Mouse (Mus musculus) lung, embryonic 14.5 days (tissue): ENCODE results near the gene AC124108.1. TPM values are rescaled to one million over a fixed set of nuclear protein-coding genes. Genes with fewer than 3 reads are reported as not detected.

Experiments
- ATAC-seq: fragments of 200-750 bp; cut with Nextera tagmentation; 2 replicates; pipeline ENCODE4 v1.8.0; 2017; ENCODE audit warnings: mild to moderate bottlenecking, moderate TSS enrichment, moderate library complexity; ENCODE audit not compliant: insufficient read depth
- DNase-seq: peaks from one replicate; pipeline ENCODE4 v3.0.0-alpha.2; 2015
- H3K27ac ChIP-seq: fragments of 300-500 bp; sonication (generic); 2 replicates; pipeline ENCODE4 v1.5.1; 2014; ENCODE audit warnings: low read depth, mild to moderate bottlenecking, moderate library complexity
- H3K27me3 ChIP-seq: fragments of 300-500 bp; sonication (generic); 2 replicates; pipeline ENCODE4 v1.6.1; 2014; ENCODE audit warnings: low read length, control low read depth; ENCODE audit not compliant: insufficient read depth
- H3K36me3 ChIP-seq: fragments of 300-500 bp; sonication (generic); 2 replicates; pipeline ENCODE4 v1.6.1; 2014; ENCODE audit warnings: control low read depth; ENCODE audit not compliant: insufficient read depth
- H3K4me1 ChIP-seq: fragments of 300-500 bp; sonication (generic); 2 replicates; pipeline ENCODE4 v1.6.1; 2014; ENCODE audit warnings: antibody characterized with exemption, control low read depth; ENCODE audit not compliant: insufficient read depth
- H3K4me2 ChIP-seq: fragments of 300-500 bp; sonication (generic); 2 replicates; pipeline ENCODE4 v1.6.1; 2014; ENCODE audit warnings: mild to moderate bottlenecking
- H3K4me3 ChIP-seq: fragments of 300-500 bp; sonication (generic); 2 replicates; pipeline ENCODE4 v1.5.1; 2014; ENCODE audit warnings: low read depth, low read length
- H3K9ac ChIP-seq: fragments of 300-500 bp; sonication (generic); 2 replicates; pipeline ENCODE4 v1.6.1; 2014
- H3K9me3 ChIP-seq: fragments of 300-500 bp; sonication (generic); 2 replicates; pipeline ENCODE4 v1.6.1; 2016; ENCODE audit warnings: low read depth, low read length, control low read depth
- CTCF ChIP-seq: IDR thresholded peaks from 2 replicates; pipeline ENCODE4 v1.5.1; 2016; ENCODE audit warnings: antibody characterized with exemption, low read depth
- WGBS: fragments of 180-500 bp; shearing (Covaris S2); extraction: QIAGEN DNeasy Blood & Tissue Kit; methylation state at CpG from one replicate; pipeline ENCODE4 v1.1.7; 2014; 5-methylcytosine and 5-hydroxymethylcytosine counted together
- polyA plus RNA-seq: library from polyadenylated mRNA; unstranded; fragments of >200 nt; fragmentation: Nextera tagmentation; extraction: Ambion mirVana; gene quantifications from 2 replicates; pipeline ENCODE4 v1.2.1, GENCODE M21; 2014

The AC124108.1 gene
- polyA plus RNA-seq, 1 experiment from 2014 or later = 1.0 TPM

- Histone ChIP-seq H3K27me3 (peaks cover 31% of the 10 kb centered on the region), H3K36me3 (no peaks in the 10 kb centered on the region), H3K4me3 (no peak overlapping the region), H3K4me2 (no peak overlapping the region), H3K9me3 (no peaks in the 10 kb centered on the region), H3K27ac (peak overlapping the region; percentile 93), H3K9ac (no peak overlapping the region), H3K4me1 (peaks cover 4% of the 10 kb centered on the region; the same call in 1 of the 2 replicates)
- WGBS = 37% methylated on average over 5 of the region's 5 CpGs
- TF ChIP-seq CTCF = no peak
- DNase-seq (no peak), ATAC-seq (no peak)
These were observed 4.4 kb downstream of the AC124108.1 start for GRCm38 (mm10) chr1:132195681-132196080.

GRCm38 (mm10) chr1:132196337-132196736, 5.1 kb downstream of the AC124108.1 start:
- H3K27me3 ChIP-seq = peaks cover 24% of the 10 kb centered on the region
- no peaks in the 10 kb centered on the region for H3K36me3 ChIP-seq
- H3K4me2 ChIP-seq = no peak overlapping the region
- H3K9ac ChIP-seq = no peak overlapping the region
- H3K4me1 ChIP-seq = peaks cover 4% of the 10 kb centered on the region; the same call in 1 of the 2 replicates
- ATAC-seq (peak; percentile 32), DNase-seq (peak; percentile 59)
- WGBS = 26% methylated on average over 7 of the region's 7 CpGs
- H3K27ac ChIP-seq = peak overlapping the region; percentile 93
- no peak for TF ChIP-seq CTCF
- no peak overlapping the region for H3K4me3 ChIP-seq
- H3K9me3 ChIP-seq = no peaks in the 10 kb centered on the region

- no peak for DNase-seq
- Histone ChIP-seq H3K4me2 (no peak overlapping the region), H3K4me3 (no peak overlapping the region), H3K9me3 (no peaks in the 10 kb centered on the region), H3K27me3 (peaks cover 11% of the 10 kb centered on the region), H3K27ac (0 out of 2 replicates have a peak overlapping the region, but pooled peaks have one; percentile 86), H3K9ac (no peak overlapping the region; the same call in 1 of the 2 replicates), H3K4me1 (peaks cover 4% of the 10 kb centered on the region; the same call in 1 of the 2 replicates), H3K36me3 (no peaks in the 10 kb centered on the region)
- no peak for ATAC-seq
- 13% methylated on average over 9 of the region's 9 CpGs for WGBS
- TF ChIP-seq CTCF = no peak
These were observed 6.4 kb downstream of the AC124108.1 start for GRCm38 (mm10) chr1:132197666-132198065.

- peaks cover 4% of the 10 kb centered on the region; the same call in 1 of the 2 replicates for H3K4me1 ChIP-seq
- no peak for DNase-seq
- H3K36me3 ChIP-seq = no peaks in the 10 kb centered on the region
- no peak overlapping the region for H3K4me3 ChIP-seq
- no peaks in the 10 kb centered on the region for H3K9me3 ChIP-seq
- peaks cover 4% of the 10 kb centered on the region; the same call in 1 of the 2 replicates for H3K27me3 ChIP-seq
- no peak overlapping the region for H3K4me2 ChIP-seq
- TF ChIP-seq CTCF = no peak
- H3K9ac ChIP-seq = no peak overlapping the region
- no peak overlapping the region for H3K27ac ChIP-seq
- ATAC-seq = no peak
- 84% methylated on average over 16 of the region's 16 CpGs for WGBS
These were observed 7.3 kb downstream of the AC124108.1 start for GRCm38 (mm10) chr1:132198401-132199071.

GRCm38 (mm10) chr1:132199244-132199643, 8.0 kb downstream of the AC124108.1 start:
- no peak overlapping the region for H3K27ac ChIP-seq
- H3K36me3 ChIP-seq = no peaks in the 10 kb centered on the region
- ATAC-seq (no peak), DNase-seq (no peak)
- no peak overlapping the region for H3K4me2 ChIP-seq
- H3K27me3 ChIP-seq = no peaks in the 10 kb centered on the region; the same call in 1 of the 2 replicates
- H3K4me1 ChIP-seq = peaks cover 4% of the 10 kb centered on the region; the same call in 1 of the 2 replicates
- 80% methylated on average over 6 of the region's 6 CpGs for WGBS
- H3K9ac ChIP-seq = no peak overlapping the region
- H3K4me3 ChIP-seq = no peak overlapping the region
- H3K9me3 ChIP-seq = no peaks in the 10 kb centered on the region
- TF ChIP-seq CTCF = no peak

- ATAC-seq (no peak), DNase-seq (no peak)
- H3K4me1 ChIP-seq = peaks cover 4% of the 10 kb centered on the region; the same call in 1 of the 2 replicates
- H3K9ac ChIP-seq = no peak overlapping the region
- no peaks in the 10 kb centered on the region for H3K36me3 ChIP-seq
- peak overlapping the region; percentile 51 for H3K27ac ChIP-seq
- H3K27me3 ChIP-seq = no peaks in the 10 kb centered on the region; the same call in 1 of the 2 replicates
- H3K4me2 ChIP-seq = peak overlapping the region; percentile 35; the same call in 1 of the 2 replicates
- H3K4me3 ChIP-seq = no peak overlapping the region
- TF ChIP-seq CTCF = no peak
- 19% methylated on average over 12 of the region's 12 CpGs for WGBS
- H3K9me3 ChIP-seq = no peaks in the 10 kb centered on the region
These were observed 8.7 kb downstream of the AC124108.1 start for GRCm38 (mm10) chr1:132199934-132200333.

- H3K4me1 ChIP-seq = peaks cover 4% of the 10 kb centered on the region; the same call in 1 of the 2 replicates
- no peaks in the 10 kb centered on the region for H3K9me3 ChIP-seq
- no peak overlapping the region for H3K9ac ChIP-seq
- peak overlapping the region; percentile 35; the same call in 1 of the 2 replicates for H3K4me2 ChIP-seq
- ATAC-seq (peak; percentile 55), DNase-seq (peak; percentile 37)
- no peaks in the 10 kb centered on the region for H3K36me3 ChIP-seq
- H3K27me3 ChIP-seq = no peaks in the 10 kb centered on the region; the same call in 1 of the 2 replicates
- 19% methylated on average over 11 of the region's 11 CpGs for WGBS
- peak; percentile 41 for TF ChIP-seq CTCF
- H3K27ac ChIP-seq = peak overlapping the region; percentile 51; the same call in 1 of the 2 replicates
- H3K4me3 ChIP-seq = no peak overlapping the region
These were observed 9.6 kb downstream of the AC124108.1 start for GRCm38 (mm10) chr1:132200562-132201510.
